Mouse (Mus musculus): ENCODE measurements around the gene Styx. TPM values are rescaled to one million over a fixed set of nuclear protein-coding genes. Genes with fewer than 3 reads are reported as not detected.

Styx gene
- polyA plus RNA-seq, 1 experiment from 2014 or later = 68.8 TPM

DNA sequence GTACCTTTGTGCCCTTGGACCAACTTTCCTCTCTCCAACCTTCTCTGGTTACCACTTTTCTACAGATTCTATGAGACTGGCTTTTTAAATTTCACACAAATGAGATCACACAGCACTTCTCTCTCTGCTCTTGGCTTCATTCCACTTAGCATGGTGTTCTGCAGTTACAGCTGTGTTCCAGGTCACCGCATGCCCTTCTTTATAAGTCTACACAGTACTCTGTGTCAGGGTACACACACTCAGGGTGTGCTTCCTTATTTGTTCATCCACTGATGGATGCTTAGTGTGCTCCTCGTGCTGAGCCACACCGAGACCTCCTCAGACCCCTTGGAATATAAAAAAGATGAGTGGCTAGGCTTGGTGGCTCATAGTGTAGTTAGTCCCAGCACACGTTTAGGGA is 30.8 kb upstream of the Styx start:
- WGBS = 82% methylated on average over 4 of the region's 4 CpGs
- Histone ChIP-seq H3K4me3 (replicated peaks) (no peak overlapping the region), H3K36me3 (no peaks in the 10 kb centered on the region), H3K4me1 (peaks cover 27% of the 10 kb centered on the region), H3K27ac (replicated peaks) (no peak overlapping the region), H3K4me2 (no peak overlapping the region), H3K27me3 (replicated peaks) (no peaks in the 10 kb centered on the region), H3K9me3 (replicated peaks) (no peaks in the 10 kb centered on the region), H3K9ac (replicated peaks) (no peak overlapping the region)
- ATAC-seq (ENCODE audit: low FRiP score) = no peak

- Histone ChIP-seq H3K36me3 (no peaks in the 10 kb centered on the region), H3K4me3 (replicated peaks) (no peak overlapping the region), H3K9me3 (replicated peaks) (no peaks in the 10 kb centered on the region), H3K9ac (replicated peaks) (no peak overlapping the region), H3K27ac (replicated peaks) (no peak overlapping the region), H3K27me3 (replicated peaks) (no peaks in the 10 kb centered on the region), H3K4me2 (no peak overlapping the region), H3K4me1 (peaks cover 17% of the 10 kb centered on the region)
- 78% methylated on average over 3 of the region's 3 CpGs for WGBS
- ATAC-seq (ENCODE audit: low FRiP score) = no peak
These were observed 29.8 kb upstream of the Styx start for GRCm38 (mm10) chr14:45321067-45321466.

GRCm38 (mm10) chr14:45321622-45322021 is 29.3 kb upstream of the Styx start:
- Histone ChIP-seq H3K9ac (replicated peaks) (no peak overlapping the region), H3K4me2 (no peak overlapping the region), H3K4me1 (peaks cover 13% of the 10 kb centered on the region), H3K27ac (replicated peaks) (no peak overlapping the region), H3K4me3 (replicated peaks) (no peak overlapping the region), H3K27me3 (replicated peaks) (no peaks in the 10 kb centered on the region), H3K9me3 (replicated peaks) (no peaks in the 10 kb centered on the region), H3K36me3 (no peaks in the 10 kb centered on the region)
- ATAC-seq (ENCODE audit: low FRiP score) = no peak
- 81% methylated on average over 5 of the region's 5 CpGs for WGBS

DNA sequence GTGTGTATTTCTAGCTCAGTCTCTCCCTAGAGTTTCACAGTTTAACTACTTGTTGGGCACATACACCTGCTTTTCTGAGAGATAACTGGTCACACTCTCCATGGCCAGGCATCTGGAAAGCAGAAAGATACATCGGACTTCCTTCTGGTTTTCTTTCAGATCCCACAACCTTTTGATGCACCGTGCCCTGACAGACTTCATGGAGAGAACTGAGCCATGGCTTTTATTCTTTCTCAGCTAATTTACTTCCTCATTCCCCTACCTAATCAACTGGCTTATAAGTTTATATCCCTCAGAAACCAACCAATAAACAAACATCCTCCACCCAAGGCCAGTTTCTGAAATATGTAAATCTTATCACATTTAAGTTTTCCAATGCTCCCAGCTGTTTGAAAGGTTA is 28.4 kb upstream of the Styx start:
- H3K36me3 ChIP-seq = no peaks in the 10 kb centered on the region
- no peak overlapping the region for H3K4me2 ChIP-seq
- H3K9ac ChIP-seq (replicated peaks) = no peak overlapping the region
- no peak for ATAC-seq (ENCODE audit: low FRiP score)
- no peaks in the 10 kb centered on the region for H3K27me3 ChIP-seq (replicated peaks)
- H3K27ac ChIP-seq (replicated peaks) = no peak overlapping the region
- H3K4me3 ChIP-seq (replicated peaks) = no peak overlapping the region
- WGBS = 91% methylated on average over 2 of the region's 2 CpGs
- H3K9me3 ChIP-seq (replicated peaks) = no peaks in the 10 kb centered on the region
- peaks cover 7% of the 10 kb centered on the region for H3K4me1 ChIP-seq

- ATAC-seq (ENCODE audit: low FRiP score) = no peak
- H3K4me3 ChIP-seq (replicated peaks) = no peak overlapping the region
- no peaks in the 10 kb centered on the region for H3K9me3 ChIP-seq (replicated peaks)
- H3K36me3 ChIP-seq = no peaks in the 10 kb centered on the region
- H3K4me1 ChIP-seq = 0 out of 2 replicates have a peak, but pooled peaks cover 6% of the 10 kb centered on the region
- no peak overlapping the region for H3K9ac ChIP-seq (replicated peaks)
- no peak overlapping the region for H3K27ac ChIP-seq (replicated peaks)
- 92% methylated on average over 3 of the region's 3 CpGs for WGBS
- H3K4me2 ChIP-seq = no peak overlapping the region
- H3K27me3 ChIP-seq (replicated peaks) = no peaks in the 10 kb centered on the region
These were observed 27.6 kb upstream of the Styx start for GRCm38 (mm10) chr14:45323320-45323719.

DNA sequence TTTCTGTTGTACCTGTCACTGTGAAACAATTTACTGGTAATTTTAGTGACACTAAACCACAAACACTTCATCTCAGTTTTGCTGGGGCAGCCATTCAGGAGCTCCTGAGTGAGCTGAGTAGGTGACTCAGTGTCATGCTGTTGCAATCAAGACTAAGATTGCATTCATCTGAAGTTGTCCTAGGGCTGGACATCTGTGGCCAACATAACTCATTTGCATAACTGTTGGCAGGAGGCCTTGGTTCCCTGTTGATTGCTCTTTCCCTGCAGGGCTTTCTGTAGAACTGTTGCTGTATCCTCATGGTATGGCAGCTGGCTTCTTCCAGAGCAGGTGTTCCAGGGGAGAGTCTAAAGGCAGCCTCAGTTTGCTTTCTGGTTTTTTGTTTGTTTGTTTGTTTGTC is 25.4 kb upstream of the Styx start:
- no peak for ATAC-seq (ENCODE audit: low FRiP score)
- no peaks in the 10 kb centered on the region for H3K27me3 ChIP-seq (replicated peaks)
- H3K9me3 ChIP-seq (replicated peaks) = no peaks in the 10 kb centered on the region
- H3K4me2 ChIP-seq = no peak overlapping the region
- no peak overlapping the region for H3K9ac ChIP-seq (replicated peaks)
- no peaks in the 10 kb centered on the region for H3K36me3 ChIP-seq
- H3K27ac ChIP-seq (replicated peaks) = no peak overlapping the region
- H3K4me3 ChIP-seq (replicated peaks) = no peak overlapping the region
- no peaks in the 10 kb centered on the region for H3K4me1 ChIP-seq

DNA sequence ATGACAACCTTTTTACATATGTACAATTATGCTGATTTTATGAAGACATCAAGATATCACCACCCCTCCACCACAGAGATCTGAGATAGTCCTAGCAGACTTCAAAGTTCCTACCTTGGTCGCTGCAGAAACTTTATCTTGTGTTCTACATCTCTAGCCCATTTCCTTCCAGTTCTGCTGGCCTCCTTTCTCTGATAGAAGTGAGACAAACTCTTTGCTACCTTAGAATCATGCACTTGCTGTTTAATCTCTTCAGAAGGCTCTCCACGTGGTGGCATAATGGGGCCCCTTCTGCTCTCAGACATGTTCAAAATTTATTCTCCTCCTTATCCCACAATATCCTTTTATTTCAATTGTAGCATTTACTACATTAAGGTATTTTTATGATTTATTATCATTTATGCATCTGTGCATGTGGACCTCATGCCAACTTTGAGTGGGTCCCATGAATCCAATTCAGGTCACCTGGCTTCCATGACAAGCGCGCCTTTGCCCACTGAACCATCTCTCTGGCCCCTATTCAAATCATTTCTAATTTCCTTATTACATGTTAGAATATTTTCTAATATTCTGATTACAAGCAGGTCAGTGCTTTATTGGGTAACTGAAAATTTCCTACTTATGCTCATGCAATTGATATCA is 22.7 kb upstream of the Styx start:
- Histone ChIP-seq H3K9ac (replicated peaks) (no peak overlapping the region), H3K27me3 (replicated peaks) (no peaks in the 10 kb centered on the region), H3K4me1 (peaks cover 16% of the 10 kb centered on the region), H3K4me3 (replicated peaks) (no peak overlapping the region), H3K9me3 (replicated peaks) (no peaks in the 10 kb centered on the region), H3K4me2 (no peak overlapping the region), H3K36me3 (peaks cover 11% of the 10 kb centered on the region), H3K27ac (replicated peaks) (no peak overlapping the region)
- 94% methylated on average over 4 of the region's 4 CpGs for WGBS
- ATAC-seq (ENCODE audit: low FRiP score) = no peak

- peak; percentile 52 for ATAC-seq (ENCODE audit: low FRiP score)
These were observed 21.8 kb upstream of the Styx start for GRCm38 (mm10) chr14:45329018-45329588.

GRCm38 (mm10) chr14:45329589-45330181 is 21.2 kb upstream of the Styx start, which contains the start of gene Psmc6:
Gene Psmc6, plus strand, starts transcription at chr14:45329788.
- H3K9ac ChIP-seq (replicated peaks) = peak within 1 kb of the TSS; percentile 88
- peak; percentile 98 for ATAC-seq (ENCODE audit: low FRiP score)
- H3K4me1 ChIP-seq = peaks cover 16% of the 10 kb centered on the region
- WGBS = under 1% methylated on average over 41 of the region's 44 CpGs
- peaks cover 17% of the 10 kb centered on the region for H3K36me3 ChIP-seq
- peak within 1 kb of the TSS; percentile 85 for H3K27ac ChIP-seq (replicated peaks)
- peak within 1 kb of the TSS; percentile 93 for H3K4me3 ChIP-seq (replicated peaks)
- no peaks in the 10 kb centered on the region for H3K27me3 ChIP-seq (replicated peaks)
- no peaks in the 10 kb centered on the region for H3K9me3 ChIP-seq (replicated peaks)
- H3K4me2 ChIP-seq = peak within 1 kb of the TSS; percentile 67

More at GRCm38 (mm10) chr14:45329018-45329588, 21.8 kb upstream of the Styx start:
- no peaks in the 10 kb centered on the region for H3K27me3 ChIP-seq (replicated peaks)
- peaks cover 15% of the 10 kb centered on the region for H3K36me3 ChIP-seq
- WGBS = 11% methylated on average over 8 of the region's 8 CpGs
- H3K4me2 ChIP-seq = peak overlapping the region; percentile 67
- no peaks in the 10 kb centered on the region for H3K9me3 ChIP-seq (replicated peaks)
- H3K9ac ChIP-seq (replicated peaks) = peak overlapping the region; percentile 44
- H3K4me1 ChIP-seq = peaks cover 16% of the 10 kb centered on the region
- H3K27ac ChIP-seq (replicated peaks) = peak overlapping the region; percentile 77
- peak overlapping the region; percentile 93 for H3K4me3 ChIP-seq (replicated peaks)

GRCm38 (mm10) chr14:45364211-45365195 is 13.6 kb downstream of the Styx start:
- Histone ChIP-seq H3K27me3 (replicated peaks) (no peaks in the 10 kb centered on the region), H3K9ac (replicated peaks) (no peak overlapping the region), H3K27ac (replicated peaks) (no peak overlapping the region), H3K9me3 (replicated peaks) (no peaks in the 10 kb centered on the region), H3K36me3 (peaks cover 13% of the 10 kb centered on the region), H3K4me2 (no peak overlapping the region), H3K4me1 (no peaks in the 10 kb centered on the region), H3K4me3 (replicated peaks) (no peak overlapping the region)
- no peak; the same call in 1 of the 2 replicates for ATAC-seq (ENCODE audit: low FRiP score)
- WGBS = 86% methylated on average over 16 of the region's 16 CpGs

DNA sequence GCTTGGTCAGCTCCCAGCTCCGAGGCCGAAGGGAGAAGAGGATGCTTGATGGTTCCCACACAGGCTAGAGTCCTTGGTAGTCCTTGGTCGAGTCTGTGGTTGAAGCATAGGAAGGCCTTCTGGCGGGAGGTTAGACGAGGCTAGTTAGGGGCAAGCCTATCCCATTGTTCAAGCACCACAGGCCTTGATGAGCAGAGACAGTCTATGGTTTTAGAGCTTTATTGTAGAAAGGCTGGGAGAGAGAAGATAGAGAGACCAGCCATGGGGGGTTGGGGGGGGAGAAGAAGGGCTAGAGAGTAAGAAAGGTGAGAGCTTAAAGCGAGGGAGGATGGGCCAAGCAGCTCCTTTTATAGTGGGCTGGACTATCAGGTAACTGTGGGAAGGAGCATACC is 14.3 kb downstream of the Styx start:
- H3K9ac ChIP-seq (replicated peaks) = no peak overlapping the region
- 93% methylated on average over 6 of the region's 6 CpGs for WGBS
- no peak overlapping the region for H3K27ac ChIP-seq (replicated peaks)
- H3K27me3 ChIP-seq (replicated peaks) = no peaks in the 10 kb centered on the region
- H3K9me3 ChIP-seq (replicated peaks) = no peaks in the 10 kb centered on the region
- peaks cover 19% of the 10 kb centered on the region for H3K36me3 ChIP-seq
- H3K4me3 ChIP-seq (replicated peaks) = no peak overlapping the region
- ATAC-seq (ENCODE audit: low FRiP score) = no peak
- H3K4me2 ChIP-seq = no peak overlapping the region
- no peaks in the 10 kb centered on the region for H3K4me1 ChIP-seq

Measured in neural tube, embryonic 15.5 days (tissue).